Mouse (Mus musculus) kidney, postnatal 25 days (tissue): ENCODE measurements around the gene Parvg.

ENCODE experiments used
- DNase-seq, 2 experiments: peaks; one replicate each; pipeline ENCODE4 v3.0.0; 2021; ENCODE audit warnings: mixed read lengths in 2 of 2

The Parvg gene

GRCm38 (mm10) chr15:84305333-84305732, 18.5 kb upstream of the Parvg start:
- DNase-seq: no peak

GRCm38 (mm10) chr15:84310271-84310670, 13.6 kb upstream of the Parvg start:
- no peak for DNase-seq

- DNase-seq: no peak
These were observed 12.3 kb upstream of the Parvg start for GRCm38 (mm10) chr15:84311295-84312085.

- no peak for DNase-seq
These were observed 10.8 kb upstream of the Parvg start for GRCm38 (mm10) chr15:84312878-84313565.

GRCm38 (mm10) chr15:84313566-84313878, 10.3 kb upstream of the Parvg start:
- no peak for DNase-seq

- no peak for DNase-seq
These were observed 9.3 kb upstream of the Parvg start for GRCm38 (mm10) chr15:84314420-84315080.

GRCm38 (mm10) chr15:84315276-84316046, 8.4 kb upstream of the Parvg start:
- peak in 1 of 2 experiments; percentile 46 for DNase-seq

- DNase-seq: no peak
These were observed 4.4 kb upstream of the Parvg start for GRCm38 (mm10) chr15:84319393-84319792.

GRCm38 (mm10) chr15:84321544-84322174, 2.2 kb upstream of the Parvg start:
- DNase-seq: no peak

- DNase-seq: peak in 1 of 2 experiments; percentile 41
These were observed 1.2 kb downstream of the Parvg start for GRCm38 (mm10) chr15:84324870-84325553.

- no peak for DNase-seq
These were observed 1.9 kb downstream of the Parvg start for GRCm38 (mm10) chr15:84325736-84326135.

GRCm38 (mm10) chr15:84328870-84329269, 5.0 kb downstream of the Parvg start:
- no peak for DNase-seq

GRCm38 (mm10) chr15:84329940-84330339, 6.1 kb downstream of the Parvg start:
- DNase-seq: peak; percentile 52 to 84

- DNase-seq: peak; percentile 36 to 46
These were observed 7.3 kb downstream of the Parvg start for GRCm38 (mm10) chr15:84331066-84331612.

- no peak for DNase-seq
These were observed 12.5 kb downstream of the Parvg start for GRCm38 (mm10) chr15:84336281-84336817.

- DNase-seq: no peak
These were observed 13.8 kb downstream of the Parvg start for GRCm38 (mm10) chr15:84337599-84337998.

- DNase-seq: no peak
These were observed 17.1 kb downstream of the Parvg start for GRCm38 (mm10) chr15:84340926-84341325.

- DNase-seq: no peak
These were observed 24.9 kb downstream of the Parvg start for GRCm38 (mm10) chr15:84348769-84349168.

GRCm38 (mm10) chr15:84349915-84350738, 26.3 kb downstream of the Parvg start:
- DNase-seq: no peak

GRCm38 (mm10) chr15:84351342-84351741, 27.5 kb downstream of the Parvg start:
- no peak for DNase-seq
